Mouse (Mus musculus): Measurements from ENCODE around the gene Sox30. TPM values are rescaled to one million over a fixed set of nuclear protein-coding genes. Genes with fewer than 3 reads are reported as not detected.
"Not testable (repeated sequence)": the region's sequence is repeated elsewhere in the genome, so short reads cannot be mapped to it uniquely, and the experiment has no call there.

Gene Sox30
- total RNA-seq, 4 experiments from 2014 or later: 0.11 TPM; not detected in 3

DNA sequence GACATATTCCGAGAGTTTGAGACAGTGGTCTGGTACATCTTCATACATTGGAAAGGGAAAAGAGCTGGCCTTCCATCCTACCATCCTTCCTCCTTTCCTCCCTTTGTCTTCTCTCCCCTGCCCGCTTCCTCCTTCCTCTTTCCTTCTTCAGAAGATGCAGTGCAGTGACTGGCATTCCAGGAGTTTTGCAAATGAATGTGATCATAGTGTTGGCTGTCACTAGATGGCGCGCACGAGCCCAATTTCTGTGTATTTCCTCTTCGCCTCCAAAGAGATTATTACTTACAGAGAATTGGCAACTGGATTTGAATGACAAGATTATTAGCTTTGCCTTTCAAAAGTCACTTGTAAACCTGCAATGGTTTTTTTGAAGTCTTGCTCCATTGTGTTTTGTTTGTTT lies 36.0 kb downstream of the Sox30 start:
- DNase-seq (ENCODE audit: low spot score in 2 of 2): peak in 1 of 2 experiments; percentile 59

DNA sequence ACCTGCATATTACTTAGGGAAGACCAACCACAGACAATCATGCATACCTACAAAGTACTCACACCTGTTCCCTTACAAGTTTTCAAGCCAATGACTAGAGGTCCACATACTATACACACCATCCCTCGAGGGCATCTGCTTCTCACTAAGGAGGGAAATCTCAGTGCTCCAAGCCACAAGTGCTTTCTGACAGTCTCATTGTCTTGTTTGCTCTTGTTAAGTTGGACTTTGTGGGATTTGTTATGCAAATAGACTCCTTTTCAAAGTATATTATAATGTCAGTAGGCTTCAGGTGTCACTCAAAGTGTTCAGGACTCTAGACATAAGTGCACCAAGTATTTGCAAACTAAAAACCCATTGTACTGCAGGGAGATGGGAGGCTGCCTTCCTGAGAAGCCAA lies 40.1 kb downstream of the Sox30 start:
- DNase-seq (ENCODE audit: low spot score in 2 of 2): no peak

- no peak for DNase-seq (ENCODE audit: low spot score in 2 of 2)
Measured at GRCm38 (mm10) chr11:46021850-46022249, 41.7 kb downstream of the Sox30 start.

- DNase-seq (ENCODE audit: low spot score in 2 of 2): no peak
Measured at GRCm38 (mm10) chr11:46022983-46023382, 42.9 kb downstream of the Sox30 start.

DNA sequence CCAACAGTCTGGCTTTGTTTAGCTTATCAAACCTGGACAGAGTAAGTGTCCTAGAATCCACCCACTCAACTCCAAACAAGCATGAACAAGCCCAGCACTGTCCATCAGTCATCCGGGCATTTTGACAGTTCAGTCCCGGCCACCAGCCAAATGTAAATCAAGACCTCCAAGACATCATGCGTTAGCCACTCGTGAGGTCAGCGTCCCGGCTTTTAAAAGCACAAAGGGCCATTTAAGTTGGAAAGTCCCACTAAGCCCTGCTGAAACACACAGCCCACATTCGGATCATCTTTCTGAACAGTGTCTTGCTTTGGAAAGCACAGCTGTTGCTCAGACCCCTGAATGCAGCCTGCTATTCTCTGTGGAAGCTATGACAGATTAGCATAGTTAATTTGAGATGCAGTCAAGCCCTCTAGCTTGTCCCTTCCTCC lies 45.9 kb downstream of the Sox30 start:
- no peak for DNase-seq (ENCODE audit: low spot score in 2 of 2)

GRCm38 (mm10) chr11:46027952-46028814 lies 48.1 kb downstream of the Sox30 start:
- no peak for DNase-seq (ENCODE audit: low spot score in 2 of 2)

DNA sequence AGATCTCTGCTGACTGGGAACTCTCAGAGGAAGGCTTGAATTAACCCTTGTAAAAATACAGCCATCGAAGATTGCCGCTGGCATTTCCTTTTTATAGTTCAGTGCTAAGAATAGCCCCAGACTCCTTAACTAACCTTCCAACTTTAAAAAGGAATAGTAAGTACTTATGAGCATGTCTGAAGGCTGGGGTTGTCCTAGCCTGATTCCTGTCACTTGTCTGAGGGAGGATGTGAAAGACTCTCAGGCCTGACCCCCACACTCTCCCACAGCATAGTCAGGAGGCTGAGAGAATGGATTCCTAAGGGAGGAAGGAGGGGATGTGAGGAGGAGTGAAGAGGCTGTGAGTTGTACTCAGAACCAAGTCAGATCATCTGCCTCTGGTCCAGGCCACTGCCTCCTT lies 49.4 kb downstream of the Sox30 start:
- no peak for DNase-seq (ENCODE audit: low spot score in 2 of 2)

DNA sequence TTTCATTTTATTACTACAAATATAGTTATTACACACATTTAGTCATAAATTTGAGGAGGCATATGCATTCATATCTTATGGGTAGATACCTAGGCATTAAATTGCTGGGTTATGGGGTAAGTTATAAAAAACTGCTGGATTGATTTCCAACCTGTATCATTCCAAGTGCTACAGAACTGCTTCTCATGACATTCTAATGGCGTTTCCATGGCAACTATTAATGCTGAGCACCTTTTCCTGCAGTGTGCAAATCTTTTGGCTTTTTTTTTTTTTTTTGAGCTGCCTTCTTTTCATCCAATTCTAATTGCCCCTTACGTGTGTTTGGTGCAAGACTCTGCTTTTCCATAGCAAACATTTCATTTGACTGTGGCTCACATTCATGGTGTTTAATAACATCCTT lies 49.9 kb downstream of the Sox30 start:
- DNase-seq (ENCODE audit: low spot score in 2 of 2): no peak

GRCm38 (mm10) chr11:46031470-46031869 lies 51.4 kb downstream of the Sox30 start:
- DNase-seq (ENCODE audit: low spot score in 2 of 2): no peak

- DNase-seq (ENCODE audit: low spot score in 2 of 2): no peak
Measured at GRCm38 (mm10) chr11:46032956-46033355, 52.8 kb downstream of the Sox30 start.

- no peak for DNase-seq (ENCODE audit: low spot score in 2 of 2)
Measured at GRCm38 (mm10) chr11:46036374-46036773, 56.3 kb downstream of the Sox30 start.

DNA sequence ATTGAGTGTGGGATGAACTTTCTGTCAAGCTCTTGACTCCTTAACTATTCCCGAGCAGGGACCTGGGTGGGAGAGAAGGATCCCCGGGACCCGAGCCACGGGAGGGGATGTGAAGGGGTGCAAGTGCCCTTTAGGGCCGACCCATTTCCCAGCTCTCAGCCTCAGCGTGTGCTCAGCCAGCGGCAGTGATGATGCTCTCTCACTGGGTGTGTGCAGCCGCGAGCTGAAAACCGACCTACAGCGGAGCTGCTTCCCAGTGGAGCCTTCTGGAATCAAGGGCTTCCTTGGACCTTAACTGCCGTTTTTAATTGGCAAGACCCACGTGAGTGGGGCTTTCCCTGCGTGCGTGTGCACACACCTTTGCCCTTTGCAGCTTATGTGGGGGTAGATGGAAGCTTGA lies 58.8 kb downstream of the Sox30 start:
- no peak for DNase-seq (ENCODE audit: low spot score in 2 of 2)

GRCm38 (mm10) chr11:46039335-46039734 lies 59.2 kb downstream of the Sox30 start:
- DNase-seq (ENCODE audit: low spot score in 2 of 2): no peak

DNA sequence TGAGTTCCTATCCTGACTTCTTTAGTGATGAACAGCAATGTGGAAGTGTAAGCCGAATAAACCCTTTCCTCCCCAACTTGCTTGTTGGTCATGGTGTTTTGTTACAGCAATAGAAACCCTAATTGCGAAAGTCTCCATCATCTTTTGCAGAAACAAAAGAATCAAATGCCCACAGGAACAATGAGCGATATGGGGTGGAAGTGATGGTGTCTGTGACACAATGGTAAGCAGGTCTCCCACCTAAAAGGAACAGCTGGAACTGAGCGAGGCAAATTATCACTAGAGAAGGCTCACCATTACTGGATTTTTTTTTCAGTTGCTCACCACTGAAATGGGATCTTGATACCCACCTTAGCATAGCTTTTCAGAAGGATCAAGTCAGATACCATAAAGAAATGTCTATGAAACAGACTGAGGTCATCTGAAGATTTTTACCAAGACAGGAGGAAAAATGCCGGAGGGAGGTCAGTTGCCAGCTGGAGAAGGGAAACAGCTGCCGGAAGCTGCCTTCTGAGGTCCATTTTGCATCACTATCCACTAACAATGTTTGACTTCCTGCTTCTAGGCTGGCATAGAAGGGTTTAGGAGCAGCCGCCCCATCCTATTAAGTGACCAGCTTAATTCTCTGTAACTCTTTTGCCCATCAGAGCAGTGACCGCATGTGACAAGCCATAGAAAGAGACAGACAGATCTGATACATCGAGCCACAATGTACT lies 60.9 kb downstream of the Sox30 start:
- DNase-seq (ENCODE audit: low spot score in 2 of 2): no peak

DNA sequence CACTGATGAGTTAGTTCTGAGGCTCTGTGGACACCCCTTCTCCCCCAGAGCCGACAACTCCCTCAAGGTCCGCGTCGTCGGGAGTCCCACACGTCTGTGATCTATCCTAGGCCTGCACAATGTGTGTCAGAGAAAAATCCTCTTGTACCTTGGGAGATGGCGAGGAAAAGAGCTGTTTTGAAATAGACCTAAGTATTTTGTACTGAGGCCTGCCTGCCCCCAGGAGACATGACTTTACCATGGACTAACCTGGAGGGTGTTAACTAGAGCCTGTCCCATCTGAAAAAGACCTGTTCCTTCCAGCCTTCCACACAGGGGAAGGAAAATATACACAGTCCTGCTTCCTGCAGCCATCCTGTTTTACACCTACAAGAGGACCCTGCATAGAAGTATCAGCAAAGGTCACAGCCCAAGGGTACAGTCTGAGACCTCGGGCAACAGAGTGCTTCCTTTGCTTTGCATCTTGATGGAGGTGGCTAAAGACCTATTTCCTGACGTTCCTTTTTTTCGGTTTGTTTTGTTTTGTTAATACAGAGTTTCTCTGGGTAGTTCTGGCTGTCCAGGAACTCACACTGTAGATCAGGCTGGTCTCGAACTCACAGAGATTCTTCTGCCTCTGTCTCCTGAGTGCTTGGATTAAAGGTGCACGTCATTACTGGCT lies 61.6 kb downstream of the Sox30 start:
- no peak for DNase-seq (ENCODE audit: low spot score in 2 of 2)

- no peak for DNase-seq (ENCODE audit: low spot score in 2 of 2)
Measured at GRCm38 (mm10) chr11:46044781-46045180, 64.7 kb downstream of the Sox30 start.

DNA sequence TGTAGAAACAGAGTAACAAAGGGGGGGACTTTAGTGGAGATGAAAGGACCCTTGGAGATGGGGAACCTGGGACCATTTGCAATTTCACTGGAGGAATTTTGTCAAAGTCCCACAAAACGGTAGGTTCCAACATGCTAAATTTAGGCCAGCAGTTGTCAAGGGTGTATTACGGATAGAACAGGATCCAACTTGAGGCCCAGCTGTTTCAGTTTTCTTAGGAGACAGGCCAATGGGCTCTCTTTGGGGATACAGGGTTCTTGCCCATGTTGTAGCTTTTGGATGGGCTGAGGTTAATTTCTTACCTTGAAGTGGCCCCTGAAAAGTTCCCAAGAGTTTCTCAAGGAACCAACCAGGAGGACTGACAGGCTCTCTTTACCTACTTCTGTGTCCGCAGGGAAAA lies 67.2 kb downstream of the Sox30 start:
- DNase-seq (ENCODE audit: low spot score in 2 of 2): no peak

GRCm38 (mm10) chr11:46052105-46052659 lies 72.1 kb downstream of the Sox30 start, which contains the start of gene Gm12166:
Gm12166 (minus strand) TSS chr11:46052321.
- DNase-seq (ENCODE audit: low spot score in 2 of 2): not testable (repeated sequence)

DNA sequence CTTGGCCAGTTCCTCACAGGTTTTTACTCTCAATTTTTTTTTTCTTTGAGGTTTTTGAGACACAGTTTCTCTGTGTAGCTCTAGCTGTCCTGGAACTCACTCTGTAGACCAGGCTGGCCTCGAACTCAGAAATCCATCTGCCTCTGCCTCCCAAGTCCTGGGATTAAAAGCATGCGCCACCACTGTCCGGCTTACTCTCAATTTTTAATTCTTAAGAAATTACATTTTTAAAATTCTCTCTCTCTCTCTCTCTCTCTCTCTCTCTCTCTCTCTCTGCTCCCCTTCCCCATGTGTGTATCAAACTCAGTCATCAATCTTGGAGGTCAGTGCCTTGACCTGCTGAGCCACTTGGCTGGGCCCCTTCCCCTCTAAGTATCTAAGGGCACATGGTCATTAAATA lies 73.3 kb downstream of the Sox30 start:
- not testable (repeated sequence) for DNase-seq (ENCODE audit: low spot score in 2 of 2)

DNA sequence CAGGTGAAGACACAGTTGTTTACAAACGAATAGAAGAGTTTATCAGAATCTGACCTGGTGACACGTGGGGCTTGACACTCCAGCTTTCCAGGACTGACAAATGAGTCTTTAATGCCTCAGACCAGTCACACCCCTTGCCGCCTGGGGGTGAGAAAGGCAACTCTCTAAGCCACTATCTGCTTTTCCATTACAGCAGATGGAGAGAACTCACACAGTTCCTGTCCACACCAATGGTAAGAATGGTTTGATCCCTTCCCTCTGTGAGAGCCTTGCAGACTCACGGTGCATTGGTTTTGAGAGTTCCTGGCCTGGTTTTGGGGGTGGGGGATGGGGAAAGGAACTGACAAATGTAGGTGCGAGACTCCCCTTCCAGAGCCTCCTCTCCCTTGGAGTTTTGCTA lies 74.2 kb downstream of the Sox30 start:
- DNase-seq (ENCODE audit: low spot score in 2 of 2): no peak
